ENCODE assay signal across 9 mouse cellular contexts in genomic region chr6:7555688-7556476, GRCm38 (mm10). TPM values are rescaled to one million over a fixed set of nuclear protein-coding genes. Genes with fewer than 3 reads are reported as not detected.
A peak's percentile ranks its signal among the peaks of the same experiment; 100 is the strongest.
DNase-seq lines count a peak whose midpoint lies in the region; ATAC-seq lines count a peak whose summit lies in the region.
"Had no signal": no experiment of that assay in that cellular context is flagged by ENCODE, and none has a peak within 500 bp of the region (broad histone marks: within the 10 kb centered on the region; RNA-seq: fewer than 3 reads in every experiment).

No protein-coding gene starts in this region.

- H3K9ac ChIP-seq in forebrain, embryonic 13.5 days: peak overlapping the region; percentile 41

- H3K27me3 ChIP-seq in megakaryocyte, embryonic 14.5 days (replicated peaks): peaks cover 33% of the 10 kb centered on the region
- peaks cover 34% of the 10 kb centered on the region for H3K27me3 ChIP-seq in forebrain, embryonic 13.5 days
- H3K27me3 ChIP-seq in midbrain, embryonic 10.5 days (ENCODE audit: low read depth, poor library complexity, severe bottlenecking): peaks cover 52% of the 10 kb centered on the region

- peak; percentile 26 for DNase-seq in midbrain, embryonic 10.5 days (ENCODE audit: low spot score)
- no peak for DNase-seq in spleen, postnatal 36 days (ENCODE audit: low spot score in 2 of 2)
- no peak for DNase-seq in adrenal gland, adult 8-10 months
- DNase-seq in frontal cortex, postnatal 25 days (ENCODE audit: low spot score in 2 of 2): no peak
- DNase-seq: kidney, adult 9 months had no signal

- under 1% methylated on average over 25 of the region's 25 CpGs for WGBS in forebrain, embryonic 13.5 days
- 1% methylated on average over 25 of the region's 25 CpGs for WGBS in midbrain, embryonic 10.5 days

- no peaks in the 10 kb centered on the region for H3K36me3 ChIP-seq in megakaryocyte, embryonic 14.5 days (replicated peaks; ENCODE audit: low read length)
- no peaks in the 10 kb centered on the region for H3K36me3 ChIP-seq in forebrain, embryonic 13.5 days (ENCODE audit: poor library complexity, severe bottlenecking)
- no peaks in the 10 kb centered on the region for H3K36me3 ChIP-seq in midbrain, embryonic 10.5 days

- peaks cover 9% of the 10 kb centered on the region; the same call in 1 of the 2 replicates for H3K4me1 ChIP-seq in megakaryocyte, embryonic 14.5 days
- H3K4me1 ChIP-seq in forebrain, embryonic 13.5 days: peaks cover 20% of the 10 kb centered on the region
- H3K4me1 ChIP-seq in midbrain, embryonic 10.5 days: peaks cover 24% of the 10 kb centered on the region

- peak overlapping the region; percentile 5 for H3K4me3 ChIP-seq in megakaryocyte, embryonic 14.5 days (replicated peaks)
- peak overlapping the region; percentile 47 for H3K4me3 ChIP-seq in forebrain, embryonic 13.5 days
- peak overlapping the region; percentile 57 for H3K4me3 ChIP-seq in midbrain, embryonic 10.5 days

- peak overlapping the region; percentile 84 for H3K4me2 ChIP-seq in forebrain, embryonic 13.5 days

- H3K27ac ChIP-seq in forebrain, embryonic 13.5 days: no peak overlapping the region
- no peak overlapping the region for H3K27ac ChIP-seq in midbrain, embryonic 10.5 days (replicated peaks)

- peaks cover 9% of the 10 kb centered on the region; the same call in 1 of the 2 replicates for H3K9me3 ChIP-seq in megakaryocyte, embryonic 14.5 days
- H3K9me3 ChIP-seq in forebrain, embryonic 13.5 days (replicated peaks): no peaks in the 10 kb centered on the region
- no peaks in the 10 kb centered on the region for H3K9me3 ChIP-seq in midbrain, embryonic 10.5 days (replicated peaks)

- no peak for ATAC-seq in megakaryocyte, adult 5-6 weeks (ENCODE audit: poor library complexity, severe bottlenecking)
- peak; percentile 57; the same call in 1 of the 2 replicates for ATAC-seq in forebrain, embryonic 13.5 days
- ATAC-seq: Patski had no signal

RNA-seq across cellular contexts. Expression of gene Tac1, which starts 1.2 kb away (rescaled TPM):
- not detected in 2 replicates for polyA plus RNA-seq in megakaryocyte, embryonic 14.5 days (2012; ENCODE audit: insufficient read depth, low replicate concordance)
- not detected in 2 replicates for total RNA-seq in megakaryocyte, adult 5-6 weeks (2015)
- total RNA-seq in megakaryocyte, adult 5-6 weeks (2017): not detected in 2 replicates
- 35.4 and 47.8 TPM in 2 replicates for polyA plus RNA-seq in forebrain, embryonic 13.5 days (2015; fragmentation: Nextera tagmentation; extraction: Ambion mirVana)
- 9.8 and 10.7 TPM in 2 replicates for polyA plus RNA-seq in midbrain, embryonic 10.5 days (2016; fragmentation: Nextera tagmentation; extraction: Ambion mirVana)
- not detected for total RNA-seq in adrenal gland, adult 8-10 months (2022)
- polyA plus RNA-seq: Patski had no signal

Comparison
In these comparisons a context has a peak if more than half of its experiments do, and no peak if none do; other contexts are left out.
1. H3K4me3 ChIP-seq: peak in every context shown above with its lines; median percentile 57 in midbrain, embryonic 10.5 days; 47 in forebrain, embryonic 13.5 days; 5 in megakaryocyte, embryonic 14.5 days.
2. RNA of gene Tac1, which starts 1.2 kb away (polyA plus RNA-seq): 35.4 to 47.8 TPM in forebrain, embryonic 13.5 days and 9.8 to 10.7 TPM in midbrain, embryonic 10.5 days; not detected in megakaryocyte, embryonic 14.5 days; every median in the first group is over 10 times any median in the second.